Mouse (Mus musculus) MEL (cell line): ENCODE measurements at regions not wholly inside any gene's neighbourhood (a gene's known extent, or its start where the extent isn't known, plus 50 kb on each side); places are given as distances from the start of the nearest gene placed in this dataset.

Experiments
- DNase-seq: peaks from one replicate; pipeline ENCODE4 v3.0.0; 2011; ENCODE audit warnings: low read depth, low spot score
- H3K27ac ChIP-seq: 2 replicates; pipeline ENCODE4 v1.5.1; 2012; ENCODE audit warnings: low read depth, mild to moderate bottlenecking, control low read depth, low read length, moderate library complexity; ENCODE audit not compliant: control insufficient read depth
- H3K27me3 ChIP-seq, 2 experiments: fragments of 150-350 bp in 1 of 2; sonication (generic) in 1 of 2; 2 replicates each; pipeline ENCODE4 v1.6.1; 2012; ENCODE audit warnings: low read length in 2 of 2, mild to moderate bottlenecking in 2 of 2, improper control_type of control experiment in 1 of 2, moderate library complexity in 1 of 2; ENCODE audit not compliant: insufficient read depth in 2 of 2, control insufficient read depth in 1 of 2
- H3K36me3 ChIP-seq, 2 experiments: 2 replicates each; pipeline ENCODE4 v1.6.1; 2012 to 2014; ENCODE audit warnings: low read length in 2 of 2, improper control_type of control experiment in 1 of 2, inconsistent platforms in 1 of 2, mild to moderate bottlenecking in 1 of 2; ENCODE audit not compliant: insufficient read depth in 2 of 2, control insufficient read depth in 1 of 2
- H3K4me1 ChIP-seq, 2 experiments: fragments of 150-350 bp in 1 of 2; sonication (generic) in 1 of 2; 2 replicates each; pipeline ENCODE4 v1.6.1; 2012; ENCODE audit warnings: low read length in 2 of 2, improper control_type of control experiment in 1 of 2, mild to moderate bottlenecking in 1 of 2; ENCODE audit not compliant: insufficient read depth in 2 of 2, control insufficient read depth in 1 of 2
- H3K4me3 ChIP-seq, 2 experiments: fragments of 150-350 bp in 1 of 2; sonication (generic) in 1 of 2; 2 replicates each; pipeline ENCODE4 v1.5.1; 2012; ENCODE audit warnings: low read depth in 2 of 2, low read length in 2 of 2, mild to moderate bottlenecking in 2 of 2, moderate library complexity in 2 of 2, control low read depth in 1 of 2, improper control_type of control experiment in 1 of 2; ENCODE audit not compliant: control insufficient read depth in 1 of 2, insufficient read depth in 1 of 2
- H3K79me2 ChIP-seq: 2 replicates; pipeline ENCODE4 v1.6.1; 2012; ENCODE audit warnings: mild to moderate bottlenecking, low read length, moderate library complexity; ENCODE audit not compliant: control insufficient read depth, poor library complexity, insufficient read depth
- H3K9ac ChIP-seq: 2 replicates; pipeline ENCODE4 v1.6.1; 2012; ENCODE audit warnings: low read depth, mild to moderate bottlenecking, control low read depth, low read length, moderate library complexity; ENCODE audit not compliant: control insufficient read depth, poor library complexity, severe bottlenecking
- H3K9me3 ChIP-seq: fragments of 150-350 bp; sonication (generic); replicated peaks from 2 replicates; pipeline ENCODE4 v1.6.1; 2012; ENCODE audit warnings: mild to moderate bottlenecking, low read length, improper control_type of control experiment, moderate library complexity; ENCODE audit not compliant: insufficient read depth
- BHLHE40 ChIP-seq: IDR thresholded peaks from 2 replicates; pipeline ENCODE4 v1.6.1; 2012; ENCODE audit warnings: low read depth, mild to moderate bottlenecking, inconsistent platforms, low read length, improper control_type of control experiment, borderline replicate concordance
- EP300 ChIP-seq, 2 experiments: IDR thresholded peaks; 2 replicates each; pipeline ENCODE4 v1.6.1; 2011; ENCODE audit warnings: improper control_type of control experiment in 2 of 2, low read length in 2 of 2, low read depth in 1 of 2, mild to moderate bottlenecking in 1 of 2
- ETS1 ChIP-seq: IDR thresholded peaks from 2 replicates; pipeline ENCODE4 v1.6.1; 2012; ENCODE audit warnings: low read depth, mild to moderate bottlenecking, inconsistent platforms, low read length, improper control_type of control experiment, moderate library complexity
- GABPA ChIP-seq: IDR thresholded peaks from 2 replicates; pipeline ENCODE4 v1.6.1; 2012; ENCODE audit warnings: low read depth, mild to moderate bottlenecking, inconsistent platforms, low read length, improper control_type of control experiment, moderate library complexity
- HCFC1 ChIP-seq: IDR thresholded peaks from 2 replicates; pipeline ENCODE4 v1.6.1; 2012; ENCODE audit warnings: low read depth, mild to moderate bottlenecking, inconsistent platforms, low read length, improper control_type of control experiment, moderate library complexity
- JUND ChIP-seq: IDR thresholded peaks from 2 replicates; pipeline ENCODE4 v1.6.1; 2011; ENCODE audit warnings: low read depth, mild to moderate bottlenecking, improper control_type of control experiment, low read length
- MAFK ChIP-seq: IDR thresholded peaks from 2 replicates; pipeline ENCODE4 v1.6.1; 2011; ENCODE audit warnings: low read depth, mild to moderate bottlenecking, low read length, improper control_type of control experiment, borderline replicate concordance
- MAX ChIP-seq: IDR thresholded peaks from 2 replicates; pipeline ENCODE4 v1.6.1; 2011; ENCODE audit warnings: low read length, improper control_type of control experiment
- MEF2A ChIP-seq: IDR thresholded peaks from 2 replicates; pipeline ENCODE4 v1.6.1; 2014; ENCODE audit warnings: low read depth, mild to moderate bottlenecking, inconsistent platforms, low read length, improper control_type of control experiment; ENCODE audit not compliant: poor library complexity, insufficient replicate concordance, severe bottlenecking; ENCODE audit errors: extremely low read depth
- MXI1 ChIP-seq: IDR thresholded peaks from 2 replicates; pipeline ENCODE4 v1.6.1; 2011; ENCODE audit warnings: mild to moderate bottlenecking, low read depth, low read length, improper control_type of control experiment
- MYC ChIP-seq: IDR thresholded peaks from 2 replicates; pipeline ENCODE4 v1.6.1; 2011; ENCODE audit warnings: low read depth, mild to moderate bottlenecking, low read length, improper control_type of control experiment, moderate library complexity
- NELFE ChIP-seq: IDR thresholded peaks from 2 replicates; pipeline ENCODE4 v1.6.1; 2011; ENCODE audit warnings: low read depth, low read length, improper control_type of control experiment
- POLR2A ChIP-seq, 2 experiments: IDR thresholded peaks; 2 replicates each; pipeline ENCODE4 v1.6.1; 2011 to 2012; ENCODE audit warnings: low read length in 2 of 2, mild to moderate bottlenecking in 2 of 2, control low read depth in 1 of 2, improper control_type of control experiment in 1 of 2, low read depth in 1 of 2, moderate library complexity in 1 of 2; ENCODE audit not compliant: control insufficient read depth in 1 of 2, insufficient read depth in 1 of 2, poor library complexity in 1 of 2
- POLR2AphosphoS2 ChIP-seq: IDR thresholded peaks from 2 replicates; pipeline ENCODE4 v1.6.1; 2011; ENCODE audit warnings: low read length, improper control_type of control experiment
- POLR2AphosphoS5 ChIP-seq: IDR thresholded peaks from 2 replicates; pipeline ENCODE4 v1.6.1; 2012; ENCODE audit warnings: low read depth, borderline replicate concordance, mild to moderate bottlenecking, inconsistent platforms, low read length, moderate library complexity, mixed read lengths
- RAD21 ChIP-seq: IDR thresholded peaks from 2 replicates; pipeline ENCODE4 v1.6.1; 2011; ENCODE audit warnings: mild to moderate bottlenecking, low read depth, low read length, improper control_type of control experiment
- RCOR1 ChIP-seq: IDR thresholded peaks from 2 replicates; pipeline ENCODE4 v1.6.1; 2012; ENCODE audit warnings: low read depth, mild to moderate bottlenecking, inconsistent platforms, low read length, improper control_type of control experiment
- TBP ChIP-seq: IDR thresholded peaks from 2 replicates; pipeline ENCODE4 v1.8.0; 2011; ENCODE audit warnings: low read depth, low read length, improper control_type of control experiment
- ZMIZ1 ChIP-seq: IDR thresholded peaks from 2 replicates; pipeline ENCODE4 v1.6.1; 2012; ENCODE audit warnings: low read depth, mild to moderate bottlenecking, inconsistent platforms, low read length, improper control_type of control experiment, moderate library complexity

GRCm38 (mm10) chr12:49084505-49084904 is 298.0 kb upstream of the Foxg1 start:
- no peak for DNase-seq
- Histone ChIP-seq H3K4me3 (no peak overlapping the region), H3K27me3 (no peaks in the 10 kb centered on the region), H3K9me3 (no peaks in the 10 kb centered on the region), H3K79me2 (no peaks in the 10 kb centered on the region), H3K4me1 (no peaks in the 10 kb centered on the region), H3K9ac (no peak overlapping the region), H3K27ac (no peak overlapping the region), H3K36me3 (no peaks in the 10 kb centered on the region)
- no peak for TF ChIP-seq POLR2AphosphoS2
- no peak for TF ChIP-seq POLR2A (IDR thresholded peaks at IDR 0.05; ENCODE audit: control insufficient read depth in 1 of 2, insufficient read depth in 1 of 2, low read depth in 1 of 2, low read length in 2 of 2, poor library complexity in 1 of 2)
- TF ChIP-seq MEF2A, result no peak
- TF ChIP-seq EP300 (IDR thresholded peaks at IDR 0.05; ENCODE audit: low read depth in 1 of 2, low read length in 2 of 2), result no peak
- no peak for TF ChIP-seq MAX
- no peak for TF ChIP-seq ETS1
- no peak for TF ChIP-seq TBP
- TF ChIP-seq MXI1, result no peak
- no peak for TF ChIP-seq POLR2AphosphoS5
- no peak for TF ChIP-seq BHLHE40
- no peak for TF ChIP-seq MAFK
- no peak for TF ChIP-seq RAD21
- no peak for TF ChIP-seq NELFE
- TF ChIP-seq ZMIZ1, result no peak

- H3K9me3 ChIP-seq, result no peaks in the 10 kb centered on the region
- no peaks in the 10 kb centered on the region for H3K4me1 ChIP-seq
- no peak for TF ChIP-seq GABPA
- no peak for TF ChIP-seq JUND
- H3K27me3 ChIP-seq, result no peaks in the 10 kb centered on the region
- H3K4me3 ChIP-seq, result no peak overlapping the region
- no peak overlapping the region for H3K27ac ChIP-seq
- DNase-seq, result no peak
- no peaks in the 10 kb centered on the region for H3K79me2 ChIP-seq
- no peak overlapping the region for H3K9ac ChIP-seq
- H3K36me3 ChIP-seq, result no peaks in the 10 kb centered on the region
Observed at GRCm38 (mm10) chr12:49086076-49086475, 296.4 kb upstream of the Foxg1 start.

GRCm38 (mm10) chr12:49090177-49090576 is 292.3 kb upstream of the Foxg1 start:
- Histone ChIP-seq H3K9me3 (no peaks in the 10 kb centered on the region), H3K79me2 (no peaks in the 10 kb centered on the region), H3K36me3 (no peaks in the 10 kb centered on the region), H3K27ac (no peak overlapping the region), H3K4me3 (no peak overlapping the region), H3K9ac (no peak overlapping the region), H3K27me3 (no peaks in the 10 kb centered on the region), H3K4me1 (no peaks in the 10 kb centered on the region)
- TF ChIP-seq HCFC1 (no peak), MYC (no peak), MXI1 (no peak), RCOR1 (no peak)
- DNase-seq, result no peak
